Mouse (Mus musculus): ENCODE results near the gene Ttll11. TPM values are rescaled to one million over a fixed set of nuclear protein-coding genes. Genes with fewer than 3 reads are reported as not detected.

The Ttll11 gene
- polyA plus RNA-seq, 1 experiment from 2014 or later = 1.3 TPM

- WGBS = 86% methylated on average over 6 of the region's 6 CpGs
- ATAC-seq (ENCODE audit: low FRiP score) = no peak
Observed at GRCm38 (mm10) chr2:35823589-35823988, 156.1 kb downstream of the Ttll11 start.

DNA sequence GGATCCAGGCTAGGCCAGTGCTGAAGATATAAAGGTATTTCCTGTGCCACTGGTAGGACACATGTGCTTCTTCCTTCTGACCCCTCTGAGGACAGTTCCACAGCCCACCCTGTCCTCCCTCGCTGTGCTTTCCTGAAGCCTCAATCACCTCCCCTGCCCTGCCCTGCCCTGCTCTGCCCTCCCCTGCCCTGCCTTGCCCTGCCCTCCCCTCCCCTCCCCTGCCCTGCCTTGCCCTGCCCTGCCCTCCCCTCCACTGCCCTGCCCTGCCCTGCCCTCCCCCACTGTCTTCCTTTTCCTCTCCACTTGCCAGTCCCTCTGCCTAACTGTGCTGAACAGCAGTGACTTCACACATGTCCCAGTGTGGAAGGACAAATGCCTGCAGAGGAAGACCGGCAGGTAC, 160.8 kb downstream of the Ttll11 start:
- ATAC-seq (ENCODE audit: low FRiP score) (no peak), DNase-seq (ENCODE audit: low spot score) (no peak)
- H3K4me2 ChIP-seq (replicated peaks; ENCODE audit: low read depth, low read length) = no peak overlapping the region
- WGBS = 49% methylated on average over 2 of the region's 2 CpGs
- no peaks in the 10 kb centered on the region for H3K9me3 ChIP-seq (ENCODE audit: control insufficient read depth, low read length)
- H3K36me3 ChIP-seq (ENCODE audit: control insufficient read depth, insufficient read depth, low read length) = no peaks in the 10 kb centered on the region
- no peaks in the 10 kb centered on the region for H3K4me1 ChIP-seq (replicated peaks; ENCODE audit: control insufficient read depth, insufficient read depth, low read length)
- H3K4me3 ChIP-seq (ENCODE audit: low read depth, low read length) = no peak overlapping the region
- no peak overlapping the region for H3K27ac ChIP-seq (ENCODE audit: low read depth, low read length)
- H3K9ac ChIP-seq (ENCODE audit: low read depth, low read length) = no peak overlapping the region
- no peaks in the 10 kb centered on the region for H3K27me3 ChIP-seq (ENCODE audit: control insufficient read depth, insufficient read depth, low read length)

More at GRCm38 (mm10) chr2:35823589-35823988, 156.1 kb downstream of the Ttll11 start:
- Histone ChIP-seq H3K4me3 (ENCODE audit: low read depth, low read length) (no peak overlapping the region), H3K4me2 (replicated peaks; ENCODE audit: low read depth, low read length) (no peak overlapping the region), H3K4me1 (replicated peaks; ENCODE audit: control insufficient read depth, insufficient read depth, low read length) (no peaks in the 10 kb centered on the region), H3K36me3 (ENCODE audit: control insufficient read depth, insufficient read depth, low read length) (no peaks in the 10 kb centered on the region), H3K27me3 (ENCODE audit: control insufficient read depth, insufficient read depth, low read length) (no peaks in the 10 kb centered on the region), H3K9ac (ENCODE audit: low read depth, low read length) (no peak overlapping the region), H3K9me3 (ENCODE audit: control insufficient read depth, low read length) (no peaks in the 10 kb centered on the region), H3K27ac (ENCODE audit: low read depth, low read length) (no peak overlapping the region)
- DNase-seq (ENCODE audit: low spot score) = no peak

GRCm38 (mm10) chr2:35816056-35816661, 163.6 kb downstream of the Ttll11 start:
- Histone ChIP-seq H3K27me3 (ENCODE audit: control insufficient read depth, insufficient read depth, low read length) (no peaks in the 10 kb centered on the region), H3K27ac (ENCODE audit: low read depth, low read length) (no peak overlapping the region), H3K4me2 (replicated peaks; ENCODE audit: low read depth, low read length) (no peak overlapping the region), H3K36me3 (ENCODE audit: control insufficient read depth, insufficient read depth, low read length) (no peaks in the 10 kb centered on the region), H3K4me3 (ENCODE audit: low read depth, low read length) (no peak overlapping the region), H3K4me1 (replicated peaks; ENCODE audit: control insufficient read depth, insufficient read depth, low read length) (no peaks in the 10 kb centered on the region), H3K9ac (ENCODE audit: low read depth, low read length) (no peak overlapping the region), H3K9me3 (ENCODE audit: control insufficient read depth, low read length) (no peaks in the 10 kb centered on the region)
- ATAC-seq (ENCODE audit: low FRiP score) (no peak), DNase-seq (ENCODE audit: low spot score) (no peak)
- 81% methylated on average over 5 of the region's 5 CpGs for WGBS

GRCm38 (mm10) chr2:35812561-35812933, 167.2 kb downstream of the Ttll11 start:
- no peak overlapping the region for H3K4me3 ChIP-seq (ENCODE audit: low read depth, low read length)
- H3K4me2 ChIP-seq (replicated peaks; ENCODE audit: low read depth, low read length) = no peak overlapping the region
- no peaks in the 10 kb centered on the region for H3K27me3 ChIP-seq (ENCODE audit: control insufficient read depth, insufficient read depth, low read length)
- DNase-seq (ENCODE audit: low spot score) = no peak
- ATAC-seq (ENCODE audit: low FRiP score) = no peak
- H3K36me3 ChIP-seq (ENCODE audit: control insufficient read depth, insufficient read depth, low read length) = no peaks in the 10 kb centered on the region
- no peak overlapping the region for H3K27ac ChIP-seq (ENCODE audit: low read depth, low read length)
- WGBS = 96% methylated on average over 2 of the region's 2 CpGs
- no peaks in the 10 kb centered on the region for H3K9me3 ChIP-seq (ENCODE audit: control insufficient read depth, low read length)
- no peaks in the 10 kb centered on the region for H3K4me1 ChIP-seq (replicated peaks; ENCODE audit: control insufficient read depth, insufficient read depth, low read length)
- no peak overlapping the region for H3K9ac ChIP-seq (ENCODE audit: low read depth, low read length)

DNA sequence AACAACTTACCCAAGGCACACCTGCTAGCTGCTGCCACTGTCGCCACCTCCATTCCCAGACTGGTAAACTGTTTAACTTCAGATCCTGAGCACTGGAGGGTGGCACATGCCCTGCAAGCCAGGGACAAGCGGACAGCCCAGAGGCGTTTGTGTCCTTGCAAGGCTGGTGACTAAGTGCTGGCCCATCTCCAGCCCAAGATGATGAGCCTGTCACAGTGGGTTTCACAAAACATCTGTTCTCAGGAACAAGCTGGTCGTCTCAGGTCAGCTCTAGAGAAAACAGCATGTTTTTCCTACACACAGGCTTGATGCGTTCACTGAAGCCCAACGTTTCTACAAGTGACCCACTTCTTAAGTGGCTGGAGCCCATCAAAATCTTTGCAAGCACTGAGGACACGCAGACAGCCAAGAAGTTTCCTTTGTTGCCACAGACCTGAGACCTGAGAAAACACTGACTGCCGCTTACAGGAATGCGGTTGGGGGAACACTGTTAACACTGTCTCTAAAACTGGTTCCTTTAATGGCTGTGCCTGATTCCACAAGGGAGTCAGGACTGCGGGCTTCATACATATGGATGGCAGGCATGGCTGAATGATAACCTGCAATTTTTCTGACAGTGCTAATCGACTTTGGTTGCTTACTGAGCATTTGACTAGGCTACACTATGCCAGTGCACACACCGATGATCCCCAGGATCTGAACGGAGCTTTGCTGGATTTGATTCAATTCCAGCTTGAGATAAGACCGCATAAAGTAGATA, 167.7 kb downstream of the Ttll11 start:
- H3K27ac ChIP-seq (ENCODE audit: low read depth, low read length) = no peak overlapping the region
- no peak overlapping the region for H3K9ac ChIP-seq (ENCODE audit: low read depth, low read length)
- WGBS = 77% methylated on average over 14 of the region's 14 CpGs
- H3K9me3 ChIP-seq (ENCODE audit: control insufficient read depth, low read length) = no peaks in the 10 kb centered on the region
- no peaks in the 10 kb centered on the region for H3K4me1 ChIP-seq (replicated peaks; ENCODE audit: control insufficient read depth, insufficient read depth, low read length)
- H3K4me3 ChIP-seq (ENCODE audit: low read depth, low read length) = no peak overlapping the region
- no peak overlapping the region for H3K4me2 ChIP-seq (replicated peaks; ENCODE audit: low read depth, low read length)
- ATAC-seq (ENCODE audit: low FRiP score) = no peak
- no peaks in the 10 kb centered on the region for H3K27me3 ChIP-seq (ENCODE audit: control insufficient read depth, insufficient read depth, low read length)
- no peaks in the 10 kb centered on the region for H3K36me3 ChIP-seq (ENCODE audit: control insufficient read depth, insufficient read depth, low read length)
- no peak for DNase-seq (ENCODE audit: low spot score)

GRCm38 (mm10) chr2:35810027-35810426, 169.7 kb downstream of the Ttll11 start:
- 74% methylated on average over 3 of the region's 3 CpGs for WGBS
- ATAC-seq (ENCODE audit: low FRiP score) (no peak), DNase-seq (ENCODE audit: low spot score) (no peak)
- Histone ChIP-seq H3K4me2 (replicated peaks; ENCODE audit: low read depth, low read length) (no peak overlapping the region), H3K9ac (ENCODE audit: low read depth, low read length) (no peak overlapping the region), H3K9me3 (ENCODE audit: control insufficient read depth, low read length) (no peaks in the 10 kb centered on the region), H3K36me3 (ENCODE audit: control insufficient read depth, insufficient read depth, low read length) (no peaks in the 10 kb centered on the region), H3K4me1 (replicated peaks; ENCODE audit: control insufficient read depth, insufficient read depth, low read length) (no peaks in the 10 kb centered on the region), H3K27ac (ENCODE audit: low read depth, low read length) (no peak overlapping the region), H3K27me3 (ENCODE audit: control insufficient read depth, insufficient read depth, low read length) (no peaks in the 10 kb centered on the region), H3K4me3 (ENCODE audit: low read depth, low read length) (no peak overlapping the region)

DNA sequence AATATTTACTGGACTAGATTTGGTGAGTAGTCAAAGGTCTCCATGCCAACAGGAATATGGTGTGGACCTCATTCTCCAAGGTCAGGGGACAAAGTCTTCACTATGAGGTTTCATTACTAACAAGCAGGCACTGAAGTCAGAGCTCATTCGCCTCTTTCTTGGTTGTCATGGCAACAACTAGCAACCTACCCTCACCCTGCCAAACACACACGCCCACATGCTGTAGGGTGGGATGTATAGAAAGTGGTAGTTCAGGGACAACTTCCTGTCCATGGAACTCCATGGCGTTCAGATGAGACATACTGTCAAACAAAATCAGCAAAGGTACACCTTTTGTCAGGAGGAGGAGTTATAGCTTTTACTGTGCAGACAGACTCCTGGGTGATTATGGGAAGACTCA, 170.6 kb downstream of the Ttll11 start:
- Histone ChIP-seq H3K27me3 (ENCODE audit: control insufficient read depth, insufficient read depth, low read length) (no peaks in the 10 kb centered on the region), H3K4me1 (replicated peaks; ENCODE audit: control insufficient read depth, insufficient read depth, low read length) (no peaks in the 10 kb centered on the region), H3K36me3 (ENCODE audit: control insufficient read depth, insufficient read depth, low read length) (no peaks in the 10 kb centered on the region), H3K27ac (ENCODE audit: low read depth, low read length) (no peak overlapping the region), H3K4me2 (replicated peaks; ENCODE audit: low read depth, low read length) (no peak overlapping the region), H3K9me3 (ENCODE audit: control insufficient read depth, low read length) (no peaks in the 10 kb centered on the region), H3K4me3 (ENCODE audit: low read depth, low read length) (no peak overlapping the region), H3K9ac (ENCODE audit: low read depth, low read length) (no peak overlapping the region)
- DNase-seq (ENCODE audit: low spot score) (peak; percentile 27), ATAC-seq (ENCODE audit: low FRiP score) (no peak)
- 36% methylated on average over 3 of the region's 3 CpGs for WGBS

- no peaks in the 10 kb centered on the region for H3K4me1 ChIP-seq (replicated peaks; ENCODE audit: control insufficient read depth, insufficient read depth, low read length)
- no peak overlapping the region for H3K9ac ChIP-seq (ENCODE audit: low read depth, low read length)
- 84% methylated on average over 13 of the region's 13 CpGs for WGBS
- no peaks in the 10 kb centered on the region for H3K9me3 ChIP-seq (ENCODE audit: control insufficient read depth, low read length)
- DNase-seq (ENCODE audit: low spot score) (no peak), ATAC-seq (ENCODE audit: low FRiP score) (no peak)
- no peaks in the 10 kb centered on the region for H3K27me3 ChIP-seq (ENCODE audit: control insufficient read depth, insufficient read depth, low read length)
- H3K36me3 ChIP-seq (ENCODE audit: control insufficient read depth, insufficient read depth, low read length) = no peaks in the 10 kb centered on the region
- no peak overlapping the region for H3K4me3 ChIP-seq (ENCODE audit: low read depth, low read length)
- no peak overlapping the region for H3K4me2 ChIP-seq (replicated peaks; ENCODE audit: low read depth, low read length)
- no peak overlapping the region for H3K27ac ChIP-seq (ENCODE audit: low read depth, low read length)
Observed at GRCm38 (mm10) chr2:35805881-35806280, 173.8 kb downstream of the Ttll11 start.

- Histone ChIP-seq H3K9ac (ENCODE audit: low read depth, low read length) (no peak overlapping the region), H3K36me3 (ENCODE audit: control insufficient read depth, insufficient read depth, low read length) (no peaks in the 10 kb centered on the region), H3K27me3 (ENCODE audit: control insufficient read depth, insufficient read depth, low read length) (no peaks in the 10 kb centered on the region), H3K4me2 (replicated peaks; ENCODE audit: low read depth, low read length) (no peak overlapping the region), H3K9me3 (ENCODE audit: control insufficient read depth, low read length) (no peaks in the 10 kb centered on the region), H3K4me3 (ENCODE audit: low read depth, low read length) (no peak overlapping the region), H3K4me1 (replicated peaks; ENCODE audit: control insufficient read depth, insufficient read depth, low read length) (no peaks in the 10 kb centered on the region), H3K27ac (ENCODE audit: low read depth, low read length) (no peak overlapping the region)
- DNase-seq (ENCODE audit: low spot score) (no peak), ATAC-seq (ENCODE audit: low FRiP score) (no peak)
- 75% methylated on average over 11 of the region's 11 CpGs for WGBS
Observed at GRCm38 (mm10) chr2:35803095-35803494, 176.6 kb downstream of the Ttll11 start.
